Mouse (Mus musculus) cortical plate, adult 2 months (tissue): Measurements from ENCODE around the gene Slc39a11.

Source experiments
- CTCF ChIP-seq: fragments of 200-500 bp; IDR thresholded peaks from 2 replicates; pipeline ENCODE4 v1.5.1; 2011; ENCODE audit warnings: mild to moderate bottlenecking, control low read depth, low read length; ENCODE audit not compliant: insufficient read depth; ENCODE audit errors: extremely low read depth
- POLR2A ChIP-seq: fragments of 200-500 bp; IDR thresholded peaks from 2 replicates; pipeline ENCODE4 v1.6.1; 2011; ENCODE audit warnings: mild to moderate bottlenecking, low read length, control low read depth; ENCODE audit not compliant: insufficient read depth; ENCODE audit errors: extremely low read depth

- TF ChIP-seq CTCF (no peak), POLR2A (no peak)
Observed at GRCm38 (mm10) chr11:113691318-113691717, 41.4 kb upstream of the Slc39a11 start.
